Mouse (Mus musculus): Measurements from ENCODE around the gene Dmkn.

Gene Dmkn

DNA sequence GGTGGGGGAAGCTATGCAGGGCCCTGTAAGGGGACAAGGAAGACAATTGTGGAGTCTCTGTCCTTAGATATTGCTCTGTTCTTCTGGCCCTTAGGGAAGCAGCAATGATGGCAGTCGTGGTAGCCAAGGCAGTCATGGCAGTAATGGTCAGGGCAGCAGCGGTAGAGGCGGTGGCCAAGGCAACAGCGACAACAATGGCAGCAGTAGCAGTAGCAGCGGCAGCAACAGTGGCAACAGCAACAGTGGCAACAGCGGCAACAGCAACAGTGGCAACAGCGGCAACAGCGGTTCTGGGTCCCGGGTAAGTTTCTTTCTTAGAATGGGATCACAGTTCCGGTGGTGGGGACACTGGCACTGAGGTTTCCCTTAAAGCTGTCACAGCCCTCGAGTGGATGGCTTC, 1.6 kb downstream of the Dmkn start:
- DNase-seq, result no peak

- no peak for DNase-seq
Observed at GRCm38 (mm10) chr7:30766408-30766807, 2.9 kb downstream of the Dmkn start.

- no peak for DNase-seq
Observed at GRCm38 (mm10) chr7:30769236-30769635, 5.7 kb downstream of the Dmkn start.

DNA sequence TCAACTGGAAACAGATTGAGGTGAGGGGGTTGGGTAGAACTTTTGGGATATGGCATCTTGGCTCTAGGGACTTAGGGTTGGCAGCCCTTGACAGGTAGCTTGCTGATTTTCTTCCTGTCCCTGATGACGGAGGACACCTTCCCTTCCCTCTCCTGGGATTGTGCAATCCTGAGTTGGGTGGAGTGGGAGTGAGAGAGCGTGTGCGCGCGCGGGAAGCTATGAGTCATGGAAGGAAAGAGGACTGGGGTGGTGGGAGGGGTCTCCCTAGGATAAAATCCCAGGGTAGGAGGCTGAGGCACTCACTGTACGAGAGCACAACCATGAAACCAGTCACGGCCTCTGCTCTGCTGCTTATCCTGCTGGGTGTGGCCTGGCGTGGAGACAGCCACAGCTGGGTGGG, 12.5 kb downstream of the Dmkn start:
- DNase-seq, result no peak

DNA sequence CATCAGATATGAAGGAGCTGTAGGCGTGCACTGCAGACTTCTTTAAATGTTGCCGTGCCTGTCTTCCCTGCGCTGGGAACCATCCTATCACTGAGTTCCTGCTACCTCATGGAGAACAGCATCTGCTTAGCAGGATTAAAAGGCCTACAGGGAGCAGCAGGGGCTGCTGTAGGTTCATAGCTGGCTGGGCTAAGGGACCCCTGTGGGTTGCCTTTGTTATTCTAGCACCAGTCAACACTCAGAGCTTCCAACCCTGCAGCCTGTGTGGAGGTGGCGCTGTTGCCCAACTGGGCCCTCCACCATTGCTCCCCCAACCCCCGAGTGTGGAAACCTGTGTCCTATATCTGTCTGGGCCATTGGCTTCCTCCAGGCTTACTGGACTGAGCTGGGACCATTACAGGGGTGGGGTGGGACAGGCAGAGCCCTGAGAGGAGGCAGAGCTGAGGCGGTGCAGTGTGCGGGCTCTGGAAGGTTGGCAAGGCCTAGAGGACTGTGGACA, 13.6 kb downstream of the Dmkn start:
- DNase-seq, result no peak

DNA sequence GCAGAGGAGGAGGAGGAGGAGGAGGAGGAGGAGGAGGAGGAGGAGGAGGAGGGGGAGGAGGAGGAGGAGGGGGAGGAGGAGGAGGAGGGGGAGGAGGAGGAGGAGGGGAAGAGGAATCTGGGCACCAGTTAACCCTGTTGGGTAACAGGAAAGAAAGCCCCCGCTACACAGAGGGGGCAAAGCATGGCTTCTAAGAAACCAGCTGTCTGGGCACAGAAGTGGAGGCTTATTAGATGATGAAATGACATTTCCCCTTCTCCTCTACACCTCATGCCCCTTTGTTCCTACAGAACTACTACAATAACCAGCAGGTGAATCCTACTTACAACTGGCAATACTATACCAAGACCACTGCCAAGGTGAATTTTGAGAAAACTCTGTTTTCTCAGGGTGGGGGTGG, 14.4 kb downstream of the Dmkn start:
- no peak for DNase-seq

DNA sequence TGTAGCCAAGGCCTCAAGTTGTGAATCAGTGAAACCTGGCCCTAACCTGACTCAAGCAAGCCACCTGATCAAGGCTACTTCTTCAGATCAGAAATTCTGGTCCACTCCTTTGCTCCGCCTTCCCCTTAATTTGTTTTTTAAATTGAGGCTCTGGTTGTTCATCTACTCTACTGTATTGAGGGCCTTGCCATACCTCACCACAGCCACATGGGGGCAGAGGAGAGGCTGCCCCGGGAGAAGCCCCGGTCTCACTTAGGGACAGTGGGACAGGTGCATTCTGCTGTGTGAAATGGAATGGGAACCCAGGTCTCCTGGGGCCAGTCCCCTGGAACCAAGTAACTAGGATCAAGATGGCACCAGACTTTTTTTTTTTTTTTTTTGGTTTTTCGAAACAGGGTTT, 18.2 kb downstream of the Dmkn start:
- DNase-seq, result no peak

DNA sequence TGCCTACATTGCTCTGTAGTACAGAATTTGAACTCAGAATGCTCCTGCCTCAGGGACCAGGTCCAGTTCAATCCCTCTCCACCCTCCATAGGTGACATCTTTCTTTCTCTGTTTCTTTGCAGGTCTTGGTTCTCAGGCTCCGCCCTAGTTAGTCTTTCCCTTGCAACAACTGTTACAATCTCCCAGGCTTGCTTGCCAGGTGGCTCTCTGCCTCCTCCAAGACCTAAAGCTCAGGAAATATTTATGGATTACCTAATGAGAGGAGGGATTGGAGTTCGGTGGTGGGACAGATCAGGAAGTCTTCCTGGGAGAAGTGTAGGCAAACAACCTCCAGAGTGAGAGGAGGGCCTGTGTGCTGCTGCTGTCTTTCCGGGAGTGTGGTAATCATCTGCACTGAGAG, 19.1 kb downstream of the Dmkn start:
- no peak for DNase-seq

GRCm38 (mm10) chr7:30785154-30785553, 21.6 kb downstream of the Dmkn start:
- no peak for DNase-seq

GRCm38 (mm10) chr7:30785721-30786546, 22.4 kb downstream of the Dmkn start:
- DNase-seq, result peak; percentile 69

DNA sequence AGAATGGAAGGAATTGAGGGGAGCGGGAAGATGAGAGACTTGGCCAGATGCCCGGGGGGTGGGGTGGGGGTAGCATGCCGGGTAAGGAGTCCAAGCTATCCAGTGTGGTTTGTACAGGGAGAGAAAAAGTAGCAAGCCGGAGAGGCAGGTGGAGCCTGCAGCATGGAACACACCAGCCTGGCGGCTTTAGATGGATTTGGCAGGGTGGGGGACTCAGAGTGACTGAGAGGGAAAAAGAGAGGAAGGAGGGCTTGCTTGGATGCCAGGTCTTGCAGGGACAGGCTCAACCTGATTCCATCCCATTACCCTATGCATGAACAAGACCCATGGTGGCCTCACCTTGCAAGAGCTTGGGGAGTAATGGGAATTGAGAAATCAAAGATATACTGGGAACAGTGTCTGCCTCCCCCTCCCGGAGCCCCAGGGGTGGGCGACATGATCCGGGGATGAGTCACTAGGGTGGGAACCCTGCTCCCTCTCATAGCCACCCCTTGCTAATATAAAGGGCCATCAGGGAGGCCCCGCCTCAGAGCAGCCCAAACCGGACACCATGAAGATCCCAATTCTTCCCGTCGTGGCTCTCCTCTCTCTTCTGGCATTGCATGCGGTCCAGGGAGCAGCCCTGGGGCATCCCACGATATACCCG, 23.9 kb downstream of the Dmkn start, which contains the start of gene Krtdap:
Krtdap (plus strand) TSS at position 520 of the 646 bp plus-strand sequence.
- no peak for DNase-seq

DNA sequence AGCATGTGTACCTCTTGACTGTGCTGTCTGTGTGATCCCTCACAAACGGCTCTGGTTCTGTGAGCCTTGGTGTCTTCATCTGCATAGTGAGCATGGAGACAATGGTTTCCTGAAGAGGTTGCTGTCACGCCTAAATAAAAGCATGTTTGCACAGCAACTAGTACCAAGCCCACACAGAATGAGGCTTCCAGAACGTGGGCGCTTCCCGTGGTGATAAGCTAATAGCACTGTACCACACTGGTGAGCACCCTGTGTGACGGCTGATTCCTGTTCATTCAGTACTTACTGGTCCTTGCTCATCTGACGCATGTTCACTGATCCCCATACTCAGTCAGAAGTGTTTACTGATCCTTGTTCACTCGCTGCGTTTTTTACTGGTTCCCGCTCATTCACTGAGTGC, 26.6 kb downstream of the Dmkn start:
- peak; percentile 35 for DNase-seq

GRCm38 (mm10) chr7:30791921-30792320, 28.4 kb downstream of the Dmkn start:
- no peak for DNase-seq

GRCm38 (mm10) chr7:30794921-30795320, 31.4 kb downstream of the Dmkn start:
- no peak for DNase-seq

DNA sequence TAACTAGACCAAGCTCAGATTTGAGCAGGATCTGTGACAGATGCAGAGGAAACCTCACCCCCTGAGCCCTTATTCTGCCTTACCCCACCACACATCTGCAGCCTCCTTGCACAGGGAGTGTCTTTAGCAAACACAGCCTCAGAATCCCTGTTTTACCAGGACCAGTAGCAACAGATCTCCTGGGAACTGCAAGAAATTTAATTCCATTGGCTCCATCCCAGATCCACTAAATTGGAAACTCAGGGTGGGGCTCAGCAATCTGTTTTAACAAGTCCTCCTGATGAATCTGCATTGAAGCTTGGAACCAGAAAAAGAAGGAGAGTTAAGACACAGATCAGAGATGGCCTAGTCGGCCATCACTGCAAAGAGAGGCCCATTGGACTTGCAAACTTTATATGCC, 33.2 kb downstream of the Dmkn start:
- peak; percentile 27 for DNase-seq

GRCm38 (mm10) chr7:30800653-30801052, 37.1 kb downstream of the Dmkn start:
- DNase-seq, result no peak

DNA sequence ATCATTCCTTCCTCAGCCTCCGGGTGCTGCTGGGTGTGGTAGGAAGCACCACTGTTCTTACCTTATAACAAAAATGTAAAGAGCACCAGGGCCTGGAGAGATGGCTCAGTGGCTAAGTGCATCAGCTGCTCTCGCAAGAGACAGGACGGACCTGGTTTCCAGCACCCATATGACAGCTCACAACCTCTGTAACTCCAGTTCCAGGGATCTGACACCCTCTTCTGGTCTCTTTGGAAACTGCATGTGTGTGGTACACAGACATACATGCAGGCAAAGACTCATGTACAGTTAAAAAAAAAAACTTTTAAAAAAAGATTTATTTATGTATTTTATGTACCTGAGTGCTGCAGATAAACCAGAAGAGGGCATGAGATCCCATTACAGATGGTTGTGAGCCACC, 39.7 kb downstream of the Dmkn start:
- no peak for DNase-seq

GRCm38 (mm10) chr7:30804026-30804715, 40.6 kb downstream of the Dmkn start:
- DNase-seq, result no peak

GRCm38 (mm10) chr7:30805924-30806323, 42.4 kb downstream of the Dmkn start:
- DNase-seq, result no peak

GRCm38 (mm10) chr7:30810319-30810718, 46.8 kb downstream of the Dmkn start:
- no peak for DNase-seq

DNA sequence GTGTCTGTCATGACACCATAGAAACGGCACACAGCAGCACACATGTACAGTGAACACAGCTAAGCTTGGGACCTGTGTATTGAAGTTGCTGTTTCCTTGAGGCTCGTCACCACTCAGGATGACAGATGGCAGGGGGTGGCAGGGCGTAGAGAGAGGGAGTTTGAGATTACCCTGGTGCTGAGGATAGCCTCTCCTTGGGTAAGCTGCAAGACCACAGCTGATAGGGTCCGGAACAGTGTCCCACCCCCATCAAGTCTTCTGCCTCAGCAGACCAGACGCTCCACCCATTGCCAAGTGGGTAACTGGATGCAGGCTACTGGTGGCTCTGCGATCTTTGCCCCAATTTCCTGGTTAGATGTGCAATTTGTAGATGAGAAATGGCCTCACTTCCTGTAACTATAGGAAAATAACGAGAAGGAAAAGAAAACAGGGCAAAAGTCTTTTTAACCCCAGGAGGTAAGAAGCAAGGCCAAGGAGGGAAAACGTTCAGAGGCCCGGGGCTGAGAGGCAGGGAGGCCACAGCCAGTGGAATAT, 48.3 kb downstream of the Dmkn start:
- DNase-seq, result no peak

DNA sequence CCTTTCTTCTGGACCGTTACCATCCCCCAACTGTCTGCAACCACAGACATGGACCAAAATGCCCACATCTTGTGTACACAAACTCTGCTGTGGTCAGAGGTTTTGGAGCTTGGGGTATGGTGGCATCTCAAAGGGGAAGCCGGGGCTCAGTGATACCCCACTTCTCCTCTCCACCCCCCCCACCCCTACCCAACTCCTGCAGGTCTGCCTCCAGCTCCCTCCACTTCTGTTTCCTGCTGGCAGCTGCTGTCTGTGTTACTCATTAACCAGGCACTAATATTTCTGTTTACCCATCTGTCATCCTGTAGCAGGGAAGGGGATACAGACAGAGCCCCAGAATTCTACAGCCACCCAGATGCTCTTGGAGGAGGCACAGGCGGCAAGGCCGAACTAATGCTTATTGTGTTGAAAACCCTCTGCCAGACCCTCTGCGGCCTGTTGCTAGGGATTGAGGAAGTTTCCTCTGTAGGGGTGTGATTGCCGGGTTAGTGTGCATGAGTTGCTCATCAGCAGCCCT, 48.8 kb downstream of the Dmkn start:
- peak; percentile 19 for DNase-seq

- no peak for DNase-seq
Observed at GRCm38 (mm10) chr7:30820131-30820530, 56.6 kb downstream of the Dmkn start.
